17 mouse cellular contexts compared by ENCODE assay signal in the genomic region with DNA sequence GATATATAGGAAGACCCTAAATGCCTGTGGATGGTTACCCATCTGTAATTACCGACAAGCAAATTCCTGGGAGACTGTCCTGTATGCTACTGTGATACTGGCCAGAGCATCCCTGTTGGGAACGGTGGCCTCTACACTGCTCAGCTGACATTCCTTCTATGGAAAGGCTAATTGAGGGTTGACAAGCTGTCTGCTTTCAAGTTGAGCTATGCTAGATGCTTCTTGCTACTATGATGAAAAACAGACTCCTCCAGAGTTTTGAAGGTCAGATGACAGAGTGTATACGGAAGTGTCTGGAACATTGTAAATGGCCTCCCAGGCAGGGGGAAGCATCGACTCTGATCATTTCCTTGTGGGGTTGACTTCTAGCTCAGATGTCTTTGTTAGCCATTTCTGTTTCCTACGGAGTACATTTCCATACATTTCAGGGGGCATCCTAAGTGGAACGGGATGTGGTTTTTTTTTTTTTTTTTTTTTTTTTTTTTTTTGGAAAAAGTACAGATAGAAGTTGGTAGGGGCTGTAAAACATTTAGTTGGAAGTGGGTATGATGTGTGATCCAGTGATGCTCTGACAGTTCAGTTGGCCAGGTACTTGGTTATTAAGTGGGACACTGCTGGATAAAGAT. TPM values are rescaled to one million over a fixed set of nuclear protein-coding genes. Genes with fewer than 3 reads are reported as not detected.
DNase-seq lines count a peak whose midpoint lies in the region; ATAC-seq and TF ChIP-seq lines count a peak whose summit lies in the region.
"Had no signal": no experiment of that assay in that cellular context is flagged by ENCODE, and none has a peak within 500 bp of the region (broad histone marks: within the 10 kb centered on the region; RNA-seq: fewer than 3 reads in every experiment).

No protein-coding gene starts in this region.

- TF ChIP-seq POLR2A in liver, adult 2 months (IDR thresholded peaks at IDR 0.05; ENCODE audit: extremely low read depth, insufficient read depth, low read length) = no peak

- TF ChIP-seq CTCF in liver, adult 2 months (IDR thresholded peaks at IDR 0.05; ENCODE audit: low read depth, low read length) = no peak

- intact Hi-C loops in heart, postnatal 14 days (cut with DNase I) = no loop called here

- peaks cover 47% of the 10 kb centered on the region for H3K4me1 ChIP-seq in heart, embryonic 12.5 days (replicated peaks)
- peaks cover 4% of the 10 kb centered on the region; the same call in 1 of the 2 replicates for H3K4me1 ChIP-seq in liver, adult 2 months (ENCODE audit: control insufficient read depth, insufficient read depth, low read length)
- H3K4me1 ChIP-seq in midbrain, embryonic 16.5 days (ENCODE audit: control insufficient read depth, insufficient read depth, low read length) = no peaks in the 10 kb centered on the region

- WGBS in heart, embryonic 12.5 days = 8% methylated on average over 6 of the region's 6 CpGs
- 71% methylated on average over 6 of the region's 6 CpGs for WGBS in liver, adult 2 months
- 72% methylated on average over 6 of the region's 6 CpGs for WGBS in midbrain, embryonic 16.5 days

- no peak for DNase-seq in heart, postnatal 14 days
- peak; percentile 41 for DNase-seq in liver, adult 2 months (ENCODE audit: extremely low read depth, low read depth, low spot score)
- DNase-seq in liver (no peak), ZHBTc4 (ENCODE audit: low read depth, low spot score) (peak; percentile 85)
- DNase-seq in heart, postnatal 4 days = peak; percentile 22
- no peak for DNase-seq in thymus, postnatal 4 days
- DNase-seq: cerebellum, postnatal 36 days; kidney, postnatal 36 days; lung, postnatal 14 days; midbrain, embryonic 14.5 days; right cerebral cortex, adult 18-20 months; thymus, postnatal 14 days had no signal

- no peak overlapping the region for H3K9ac ChIP-seq in heart, embryonic 12.5 days
- no peak overlapping the region for H3K9ac ChIP-seq in liver, adult 2 months (ENCODE audit: low read depth, low read length)
- no peak overlapping the region for H3K9ac ChIP-seq in midbrain, embryonic 16.5 days (ENCODE audit: low read depth, low read length)
- H3K9ac ChIP-seq: hindbrain, embryonic 12.5 days; neural tube, embryonic 12.5 days had no signal

- H3K27ac ChIP-seq in heart, embryonic 12.5 days (ENCODE audit: poor library complexity, severe bottlenecking) = peak overlapping the region; percentile 81
- H3K27ac ChIP-seq in liver, adult 2 months (replicated peaks; ENCODE audit: insufficient read depth, low read depth, low read length) = no peak overlapping the region
- no peak overlapping the region for H3K27ac ChIP-seq in midbrain, embryonic 16.5 days (ENCODE audit: low read length)
- H3K27ac ChIP-seq: forebrain, embryonic 10.5 days; hindbrain, embryonic 12.5 days; neural tube, embryonic 12.5 days had no signal

- H3K4me2 ChIP-seq in heart, embryonic 12.5 days = peak overlapping the region; percentile 26; the same call in 1 of the 2 replicates
- H3K4me2 ChIP-seq in midbrain, embryonic 16.5 days (ENCODE audit: low read length) = no peak overlapping the region
- H3K4me2 ChIP-seq: hindbrain, embryonic 12.5 days; neural tube, embryonic 12.5 days had no signal

- H3K9me3 ChIP-seq in heart, embryonic 12.5 days (replicated peaks) = no peaks in the 10 kb centered on the region
- no peaks in the 10 kb centered on the region for H3K9me3 ChIP-seq in midbrain, embryonic 16.5 days (replicated peaks; ENCODE audit: control insufficient read depth, low read length, poor library complexity, severe bottlenecking)
- H3K9me3 ChIP-seq: forebrain, embryonic 10.5 days; hindbrain, embryonic 12.5 days; neural tube, embryonic 12.5 days had no signal

- H3K4me3 ChIP-seq in heart, embryonic 12.5 days = no peak overlapping the region
- H3K4me3 ChIP-seq in liver, adult 2 months (ENCODE audit: insufficient read depth, low read depth, low read length) = no peak overlapping the region
- H3K4me3 ChIP-seq in midbrain, embryonic 16.5 days (ENCODE audit: low read depth, low read length) = no peak overlapping the region
- H3K4me3 ChIP-seq: forebrain, embryonic 10.5 days; hindbrain, embryonic 12.5 days; neural tube, embryonic 12.5 days had no signal

- H3K79me2 ChIP-seq in liver, adult 2 months (ENCODE audit: control insufficient read depth, insufficient read depth, low read length) = peaks cover 41% of the 10 kb centered on the region

- H3K36me3 ChIP-seq in heart, embryonic 12.5 days = peaks cover 7% of the 10 kb centered on the region; the same call in 1 of the 2 replicates
- H3K36me3 ChIP-seq in liver, adult 2 months (ENCODE audit: control insufficient read depth, insufficient read depth, low read length) = 0 out of 2 replicates have a peak, but pooled peaks cover under 1% of the 10 kb centered on the region
- H3K36me3 ChIP-seq in midbrain, embryonic 16.5 days (ENCODE audit: control insufficient read depth, insufficient read depth, low read length) = no peaks in the 10 kb centered on the region
- H3K36me3 ChIP-seq: hindbrain, embryonic 12.5 days; neural tube, embryonic 12.5 days had no signal

- H3K27me3 ChIP-seq in heart, embryonic 12.5 days (replicated peaks) = no peaks in the 10 kb centered on the region
- H3K27me3 ChIP-seq in liver, adult 2 months (ENCODE audit: control insufficient read depth, insufficient read depth, low read length) = no peaks in the 10 kb centered on the region
- H3K27me3 ChIP-seq in midbrain, embryonic 16.5 days (ENCODE audit: control insufficient read depth, insufficient read depth, low read depth, low read length) = no peaks in the 10 kb centered on the region; the same call in 1 of the 2 replicates
- H3K27me3 ChIP-seq: hindbrain, embryonic 12.5 days; neural tube, embryonic 12.5 days had no signal

- ATAC-seq in heart, embryonic 12.5 days (ENCODE audit: insufficient number of reproducible peaks, low FRiP score) = peak; percentile 89
- no peak for ATAC-seq in midbrain, embryonic 16.5 days

RNA-seq across cellular contexts. Expression of a gene that starts 10.8 kb away (rescaled TPM):
- polyA plus RNA-seq in heart, embryonic 12.5 days (2016; fragmentation: Nextera tagmentation; extraction: Ambion mirVana) = 37.4 and 40.9 TPM in 2 replicates
- total RNA-seq in heart, postnatal 14 days (2021) = 10 to 100 TPM; 31.9 to 37.8 TPM
- total RNA-seq in liver, adult 2 months (2014; rRNA removed) = 5.0 and 6.8 TPM in 2 replicates
- polyA plus RNA-seq in liver, adult 2 months (2012; rRNA removed) = 1.9 and 2.7 TPM in 2 replicates
- total RNA-seq in heart, postnatal 4 days (2021) = 10 to 100 TPM; 42.5 to 42.8 TPM
- polyA plus RNA-seq in midbrain, embryonic 16.5 days (2015; fragmentation: Nextera tagmentation; extraction: Ambion mirVana) = 4.2 and 4.5 TPM in 2 replicates

Comparison
In these comparisons a context has a peak if more than half of its experiments do, and no peak if none do; other contexts are left out.
1. DNase-seq: peak in liver, adult 2 months (single experiment), ZHBTc4 (single experiment) and heart, postnatal 4 days (single experiment); none in heart, postnatal 14 days (0 of 2), liver (single experiment) and thymus, postnatal 4 days (single experiment).